Mouse (Mus musculus): ENCODE data around the gene Ppl. TPM values are rescaled to one million over a fixed set of nuclear protein-coding genes. Genes with fewer than 3 reads are reported as not detected.

The Ppl gene
- 1.1 and 1.6 TPM in 2 replicates for polyA plus RNA-seq (2012; rRNA removed)

GRCm38 (mm10) chr16:5132401-5132801, at the start of gene Ppl:
Gene Ppl (minus strand): TSS chr16:5132421.
- H3K4me3 ChIP-seq (ENCODE audit: low read depth, low read length), result peak within 1 kb of the TSS; percentile 87
- WGBS, result under 1% methylated on average over 39 of the region's 39 CpGs
- H3K4me1 ChIP-seq (ENCODE audit: control insufficient read depth, insufficient read depth, insufficient read length, low read length), result peaks cover 31% of the 10 kb centered on the region
- no peaks in the 10 kb centered on the region for H3K36me3 ChIP-seq (ENCODE audit: control insufficient read depth, insufficient read depth, low read length)
- TF ChIP-seq POLR2A (IDR thresholded peaks at IDR 0.05; ENCODE audit: low read depth, low read length) (no peak), CTCF (IDR thresholded peaks at IDR 0.05; ENCODE audit: extremely low read depth, insufficient read length, insufficient replicate concordance, low read depth, low read length) (peak; percentile 65; the same call in 1 of the 2 replicates)
- peaks cover 12% of the 10 kb centered on the region for H3K27me3 ChIP-seq (ENCODE audit: control insufficient read depth, insufficient read depth, low read length)
- H3K27ac ChIP-seq (ENCODE audit: insufficient read depth, low read depth, low read length), result no peak within 1 kb of the TSS

- WGBS, result 77% methylated on average over 6 of the region's 6 CpGs
- Histone ChIP-seq H3K4me3 (ENCODE audit: low read depth, low read length) (no peak overlapping the region), H3K27me3 (ENCODE audit: control insufficient read depth, insufficient read depth, low read length) (no peaks in the 10 kb centered on the region), H3K36me3 (ENCODE audit: control insufficient read depth, insufficient read depth, low read length) (no peaks in the 10 kb centered on the region), H3K27ac (ENCODE audit: insufficient read depth, low read depth, low read length) (no peak overlapping the region), H3K4me1 (ENCODE audit: control insufficient read depth, insufficient read depth, insufficient read length, low read length) (no peaks in the 10 kb centered on the region)
- TF ChIP-seq POLR2A (IDR thresholded peaks at IDR 0.05; ENCODE audit: low read depth, low read length) (no peak), CTCF (IDR thresholded peaks at IDR 0.05; ENCODE audit: extremely low read depth, insufficient read length, insufficient replicate concordance, low read depth, low read length) (no peak)
Observed at GRCm38 (mm10) chr16:5172636-5173035, 40.4 kb upstream of the Ppl start.

- no peak overlapping the region for H3K27ac ChIP-seq (ENCODE audit: insufficient read depth, low read depth, low read length)
Observed at GRCm38 (mm10) chr16:5168829-5169228, 36.6 kb upstream of the Ppl start.

GRCm38 (mm10) chr16:5168038-5168437, 35.8 kb upstream of the Ppl start:
- Histone ChIP-seq H3K4me1 (ENCODE audit: control insufficient read depth, insufficient read depth, insufficient read length, low read length) (no peaks in the 10 kb centered on the region), H3K36me3 (ENCODE audit: control insufficient read depth, insufficient read depth, low read length) (no peaks in the 10 kb centered on the region), H3K27ac (ENCODE audit: insufficient read depth, low read depth, low read length) (no peak overlapping the region), H3K27me3 (ENCODE audit: control insufficient read depth, insufficient read depth, low read length) (no peaks in the 10 kb centered on the region), H3K4me3 (ENCODE audit: low read depth, low read length) (no peak overlapping the region)
- 80% methylated on average over 2 of the region's 2 CpGs for WGBS
- TF ChIP-seq POLR2A (IDR thresholded peaks at IDR 0.05; ENCODE audit: low read depth, low read length) (no peak), CTCF (IDR thresholded peaks at IDR 0.05; ENCODE audit: extremely low read depth, insufficient read length, insufficient replicate concordance, low read depth, low read length) (no peak)

More at GRCm38 (mm10) chr16:5168829-5169228, 36.6 kb upstream of the Ppl start:
- H3K4me1 ChIP-seq (ENCODE audit: control insufficient read depth, insufficient read depth, insufficient read length, low read length), result no peaks in the 10 kb centered on the region
- WGBS, result 64% methylated on average over 5 of the region's 5 CpGs
- no peaks in the 10 kb centered on the region for H3K36me3 ChIP-seq (ENCODE audit: control insufficient read depth, insufficient read depth, low read length)
- no peak for TF ChIP-seq POLR2A (IDR thresholded peaks at IDR 0.05; ENCODE audit: low read depth, low read length)
- TF ChIP-seq CTCF (IDR thresholded peaks at IDR 0.05; ENCODE audit: extremely low read depth, insufficient read length, insufficient replicate concordance, low read depth, low read length), result no peak
- no peaks in the 10 kb centered on the region for H3K27me3 ChIP-seq (ENCODE audit: control insufficient read depth, insufficient read depth, low read length)
- no peak overlapping the region for H3K4me3 ChIP-seq (ENCODE audit: low read depth, low read length)

GRCm38 (mm10) chr16:5164327-5164726, 32.1 kb upstream of the Ppl start:
- no peaks in the 10 kb centered on the region for H3K4me1 ChIP-seq (ENCODE audit: control insufficient read depth, insufficient read depth, insufficient read length, low read length)
- 64% methylated on average over 6 of the region's 6 CpGs for WGBS
- H3K27ac ChIP-seq (ENCODE audit: insufficient read depth, low read depth, low read length), result no peak overlapping the region
- no peaks in the 10 kb centered on the region for H3K36me3 ChIP-seq (ENCODE audit: control insufficient read depth, insufficient read depth, low read length)
- H3K27me3 ChIP-seq (ENCODE audit: control insufficient read depth, insufficient read depth, low read length), result no peaks in the 10 kb centered on the region
- no peak overlapping the region for H3K4me3 ChIP-seq (ENCODE audit: low read depth, low read length)
- no peak for TF ChIP-seq CTCF (IDR thresholded peaks at IDR 0.05; ENCODE audit: extremely low read depth, insufficient read length, insufficient replicate concordance, low read depth, low read length)
- TF ChIP-seq POLR2A (IDR thresholded peaks at IDR 0.05; ENCODE audit: low read depth, low read length), result no peak

- no peak overlapping the region for H3K4me3 ChIP-seq (ENCODE audit: low read depth, low read length)
- no peak overlapping the region for H3K27ac ChIP-seq (ENCODE audit: insufficient read depth, low read depth, low read length)
- H3K36me3 ChIP-seq (ENCODE audit: control insufficient read depth, insufficient read depth, low read length), result no peaks in the 10 kb centered on the region
- H3K4me1 ChIP-seq (ENCODE audit: control insufficient read depth, insufficient read depth, insufficient read length, low read length), result no peaks in the 10 kb centered on the region
- 61% methylated on average over 8 of the region's 8 CpGs for WGBS
- H3K27me3 ChIP-seq (ENCODE audit: control insufficient read depth, insufficient read depth, low read length), result no peaks in the 10 kb centered on the region
- TF ChIP-seq POLR2A (IDR thresholded peaks at IDR 0.05; ENCODE audit: low read depth, low read length), result no peak
- TF ChIP-seq CTCF (IDR thresholded peaks at IDR 0.05; ENCODE audit: extremely low read depth, insufficient read length, insufficient replicate concordance, low read depth, low read length), result no peak
Observed at GRCm38 (mm10) chr16:5159248-5159647, 27.0 kb upstream of the Ppl start.

- TF ChIP-seq CTCF (IDR thresholded peaks at IDR 0.05; ENCODE audit: extremely low read depth, insufficient read length, insufficient replicate concordance, low read depth, low read length) (no peak), POLR2A (IDR thresholded peaks at IDR 0.05; ENCODE audit: low read depth, low read length) (no peak)
Observed at GRCm38 (mm10) chr16:5157113-5157512, 24.9 kb upstream of the Ppl start.

More at GRCm38 (mm10) chr16:5157113-5157512, 24.9 kb upstream of the Ppl start:
- 81% methylated on average over 3 of the region's 3 CpGs for WGBS
- no peaks in the 10 kb centered on the region for H3K4me1 ChIP-seq (ENCODE audit: control insufficient read depth, insufficient read depth, insufficient read length, low read length)
- no peaks in the 10 kb centered on the region for H3K36me3 ChIP-seq (ENCODE audit: control insufficient read depth, insufficient read depth, low read length)
- no peak overlapping the region for H3K27ac ChIP-seq (ENCODE audit: insufficient read depth, low read depth, low read length)
- H3K4me3 ChIP-seq (ENCODE audit: low read depth, low read length), result no peak overlapping the region
- no peaks in the 10 kb centered on the region for H3K27me3 ChIP-seq (ENCODE audit: control insufficient read depth, insufficient read depth, low read length)
